In genomic region chr6:60950415-60950814, GRCm38 (mm10) we compare ENCODE assay signal across 9 mouse cellular contexts. TPM values are rescaled to one million over a fixed set of nuclear protein-coding genes. Genes with fewer than 3 reads are reported as not detected.
DNase-seq lines count a peak whose midpoint lies in the region; ATAC-seq lines count a peak whose summit lies in the region.
"Had no signal": no experiment of that assay in that cellular context is flagged by ENCODE, and none has a peak within 500 bp of the region (broad histone marks: within the 10 kb centered on the region; RNA-seq: fewer than 3 reads in every experiment).

No protein-coding gene starts in this region.

- H3K27ac ChIP-seq in heart, embryonic 10.5 days: no peak overlapping the region
- H3K27ac ChIP-seq in embryonic facial prominence, embryonic 10.5 days (replicated peaks): no peak overlapping the region

- WGBS in heart, embryonic 10.5 days: 50% methylated on average over 3 of the region's 3 CpGs
- WGBS in embryonic facial prominence, embryonic 10.5 days: 59% methylated on average over 3 of the region's 3 CpGs

- H3K27me3 ChIP-seq in heart, embryonic 10.5 days (ENCODE audit: insufficient read depth, poor library complexity, severe bottlenecking): no peaks in the 10 kb centered on the region
- no peaks in the 10 kb centered on the region for H3K27me3 ChIP-seq in embryonic facial prominence, embryonic 10.5 days (replicated peaks; ENCODE audit: low read depth, poor library complexity, severe bottlenecking)

- H3K4me1 ChIP-seq in heart, embryonic 10.5 days: no peaks in the 10 kb centered on the region
- no peaks in the 10 kb centered on the region for H3K4me1 ChIP-seq in embryonic facial prominence, embryonic 10.5 days

- H3K9me3 ChIP-seq in heart, embryonic 10.5 days: no peaks in the 10 kb centered on the region
- no peaks in the 10 kb centered on the region for H3K9me3 ChIP-seq in embryonic facial prominence, embryonic 10.5 days

- no peak overlapping the region for H3K4me3 ChIP-seq in heart, embryonic 10.5 days
- no peak overlapping the region for H3K4me3 ChIP-seq in embryonic facial prominence, embryonic 10.5 days

- no peak for ATAC-seq in monocyte, adult 5-6 weeks (replicated peaks; ENCODE audit: insufficient number of reproducible peaks, low FRiP score, low TSS enrichment, poor library complexity, severe bottlenecking)

- DNase-seq in heart, adult 11 months: peak; percentile 71
- DNase-seq in heart, embryonic 10.5 days (ENCODE audit: low spot score): no peak
- DNase-seq in 3T3-L1 (ENCODE audit: low read depth, low spot score): peak; percentile 51
- peak; percentile 15 for DNase-seq in adrenal gland, postnatal 25 days
- peak; percentile 52 for DNase-seq in embryonic facial prominence, embryonic 10.5 days (ENCODE audit: low spot score)
- DNase-seq in layer of hippocampus, adult 9-11 months: peak; percentile 2
- DNase-seq in lung, postnatal 4 days: peak; percentile 23 to 42

- H3K36me3 ChIP-seq in heart, embryonic 10.5 days: no peaks in the 10 kb centered on the region
- no peaks in the 10 kb centered on the region for H3K36me3 ChIP-seq in embryonic facial prominence, embryonic 10.5 days (replicated peaks)

RNA-seq across cellular contexts. Expression of gene Mmrn1, which starts 25.6 kb away (rescaled TPM):
- polyA plus RNA-seq in heart, embryonic 10.5 days (2016; fragmentation: Nextera tagmentation; extraction: Ambion mirVana): 2.1 and 4.2 TPM in 2 replicates
- 0.24 and 1.0 TPM in 2 replicates for total RNA-seq in adrenal gland, postnatal 25 days (2021)
- polyA plus RNA-seq in embryonic facial prominence, embryonic 10.5 days (2016; fragmentation: Nextera tagmentation; extraction: Ambion mirVana): 5.3 and 5.5 TPM in 2 replicates
- 2.8 to 19.3 TPM (median 3.1 TPM) in 3 replicates for total RNA-seq in monocyte, adult 5-6 weeks (2017)
- total RNA-seq: layer of hippocampus, postnatal 36 days had no signal
